Mouse (Mus musculus) heart, postnatal 0 days (tissue): ENCODE results near the gene Phlpp2. TPM values are rescaled to one million over a fixed set of nuclear protein-coding genes. Genes with fewer than 3 reads are reported as not detected.

Experiments
- ATAC-seq: fragments of 200-750 bp; cut with Nextera tagmentation; 2 replicates; pipeline ENCODE4 v1.8.0; 2017; ENCODE audit warnings: low read depth, moderate number of reproducible peaks, moderate library complexity; ENCODE audit not compliant: insufficient read depth
- DNase-seq: peaks from one replicate; pipeline ENCODE4 v3.0.0-alpha.2; 2016; ENCODE audit warnings: low spot score
- H3K27ac ChIP-seq: fragments of 300-500 bp; sonication (generic); 2 replicates; pipeline ENCODE4 v1.5.1; 2014; ENCODE audit warnings: low read depth, mild to moderate bottlenecking
- H3K27me3 ChIP-seq: fragments of 300-500 bp; sonication (generic); 2 replicates; pipeline ENCODE4 v1.6.1; 2014; ENCODE audit warnings: low read length, mixed read lengths; ENCODE audit not compliant: control insufficient read depth, insufficient read depth
- H3K36me3 ChIP-seq: fragments of 300-500 bp; sonication (generic); replicated peaks from 2 replicates; pipeline ENCODE4 v1.6.1; 2014; ENCODE audit warnings: low read length, mixed read lengths; ENCODE audit not compliant: control insufficient read depth, insufficient read depth
- H3K4me1 ChIP-seq: fragments of 300-500 bp; sonication (generic); 2 replicates; pipeline ENCODE4 v1.6.1; 2014; ENCODE audit warnings: antibody characterized with exemption; ENCODE audit not compliant: control insufficient read depth, insufficient read depth
- H3K4me2 ChIP-seq: fragments of 300-500 bp; sonication (generic); 2 replicates; pipeline ENCODE4 v1.6.1; 2014; ENCODE audit warnings: low read depth, mild to moderate bottlenecking, low read length, moderate library complexity
- H3K4me3 ChIP-seq: fragments of 300-500 bp; sonication (generic); 2 replicates; pipeline ENCODE4 v1.5.1; 2014; ENCODE audit warnings: low read depth, low read length
- H3K9ac ChIP-seq: fragments of 300-500 bp; sonication (generic); replicated peaks from 2 replicates; pipeline ENCODE4 v1.6.1; 2014; ENCODE audit warnings: low read depth, low read length, mixed read lengths
- H3K9me3 ChIP-seq: fragments of 300-500 bp; sonication (generic); replicated peaks from 2 replicates; pipeline ENCODE4 v1.6.1; 2016; ENCODE audit warnings: low read length; ENCODE audit not compliant: control insufficient read depth
- CTCF ChIP-seq: IDR thresholded peaks from 2 replicates; pipeline ENCODE4 v1.5.1; 2016; ENCODE audit warnings: antibody characterized with exemption, control low read depth, low read depth
- EP300 ChIP-seq: IDR thresholded peaks from 2 replicates; pipeline ENCODE4 v1.6.1; 2016; ENCODE audit warnings: antibody characterized with exemption, low read depth
- WGBS: fragments of 180-500 bp; shearing (Covaris S2); extraction: QIAGEN DNeasy Blood & Tissue Kit; methylation state at CpG from one replicate; pipeline ENCODE4 v1.1.7; 2014; 5-methylcytosine and 5-hydroxymethylcytosine counted together
- polyA plus RNA-seq: library from polyadenylated mRNA; unstranded; fragments of >200 nt; fragmentation: Nextera tagmentation; extraction: Ambion mirVana; gene quantifications from 2 replicates; pipeline ENCODE4 v1.2.1, GENCODE M21; 2015
- total RNA-seq: library from RNA; depleted of rRNA; stranded (reverse); fragments of >200 nt; gene quantifications from 2 replicates; pipeline ENCODE4 v1.2.3, GENCODE M21; 2014; ENCODE audit warnings: low replicate concordance

Phlpp2 gene
- total and polyA plus RNA-seq, 2 experiments from 2014 or later: 0.67 to 2.3 TPM

- H3K4me1 ChIP-seq: no peaks in the 10 kb centered on the region
These were observed 111.0 kb downstream of the Phlpp2 start for GRCm38 (mm10) chr8:109979339-109979738.

GRCm38 (mm10) chr8:109982386-109983105 is 114.2 kb downstream of the Phlpp2 start:
- Histone ChIP-seq H3K27ac (no peak overlapping the region), H3K4me2 (no peak overlapping the region), H3K4me3 (no peak overlapping the region), H3K9me3 (no peaks in the 10 kb centered on the region), H3K27me3 (no peaks in the 10 kb centered on the region), H3K36me3 (no peaks in the 10 kb centered on the region), H3K9ac (no peak overlapping the region), H3K4me1 (no peaks in the 10 kb centered on the region)
- WGBS: 69% methylated on average over 15 of the region's 15 CpGs
- DNase-seq (no peak), ATAC-seq (no peak)
- TF ChIP-seq EP300: no peak
- no peak for TF ChIP-seq CTCF

More at GRCm38 (mm10) chr8:109979339-109979738, 111.0 kb downstream of the Phlpp2 start:
- 73% methylated on average over 6 of the region's 6 CpGs for WGBS
- H3K4me2 ChIP-seq: no peak overlapping the region
- DNase-seq: no peak
- H3K9ac ChIP-seq: no peak overlapping the region
- TF ChIP-seq EP300 (no peak), CTCF (no peak)
- no peak overlapping the region for H3K27ac ChIP-seq
- no peaks in the 10 kb centered on the region for H3K36me3 ChIP-seq
- no peaks in the 10 kb centered on the region for H3K27me3 ChIP-seq
- no peak overlapping the region for H3K4me3 ChIP-seq
- H3K9me3 ChIP-seq: peaks cover 12% of the 10 kb centered on the region; the same call in 1 of the 2 replicates
- no peak for ATAC-seq

GRCm38 (mm10) chr8:109983944-109984343 is 115.6 kb downstream of the Phlpp2 start:
- Histone ChIP-seq H3K9ac (no peak overlapping the region), H3K4me2 (no peak overlapping the region), H3K36me3 (no peaks in the 10 kb centered on the region), H3K4me1 (no peaks in the 10 kb centered on the region), H3K9me3 (no peaks in the 10 kb centered on the region), H3K27me3 (no peaks in the 10 kb centered on the region), H3K27ac (no peak overlapping the region), H3K4me3 (no peak overlapping the region)
- TF ChIP-seq CTCF (no peak), EP300 (no peak)
- no peak for ATAC-seq
- WGBS: 19% methylated on average over 5 of the region's 5 CpGs
- no peak for DNase-seq

GRCm38 (mm10) chr8:109986384-109986783 is 118.0 kb downstream of the Phlpp2 start:
- Histone ChIP-seq H3K9me3 (no peaks in the 10 kb centered on the region), H3K36me3 (no peaks in the 10 kb centered on the region), H3K27ac (no peak overlapping the region), H3K9ac (no peak overlapping the region), H3K4me2 (no peak overlapping the region), H3K27me3 (no peaks in the 10 kb centered on the region), H3K4me1 (no peaks in the 10 kb centered on the region), H3K4me3 (no peak overlapping the region)
- DNase-seq (no peak), ATAC-seq (no peak)
- 55% methylated on average over 7 of the region's 7 CpGs for WGBS
- no peak for TF ChIP-seq EP300
- no peak for TF ChIP-seq CTCF

GRCm38 (mm10) chr8:109987776-109988175 is 119.4 kb downstream of the Phlpp2 start:
- H3K4me3 ChIP-seq: no peak overlapping the region
- H3K36me3 ChIP-seq: no peaks in the 10 kb centered on the region
- H3K27me3 ChIP-seq: no peaks in the 10 kb centered on the region
- TF ChIP-seq CTCF (no peak), EP300 (no peak)
- no peak for DNase-seq
- H3K27ac ChIP-seq: no peak overlapping the region
- no peaks in the 10 kb centered on the region for H3K9me3 ChIP-seq
- H3K9ac ChIP-seq: no peak overlapping the region
- H3K4me2 ChIP-seq: no peak overlapping the region
- H3K4me1 ChIP-seq: no peaks in the 10 kb centered on the region
- no peak for ATAC-seq
- WGBS: 55% methylated on average over 7 of the region's 7 CpGs

- H3K4me3 ChIP-seq: no peak overlapping the region
- no peaks in the 10 kb centered on the region for H3K9me3 ChIP-seq
- no peak for TF ChIP-seq EP300
- TF ChIP-seq CTCF: no peak
- no peak overlapping the region for H3K4me2 ChIP-seq
- H3K9ac ChIP-seq: no peak overlapping the region
- DNase-seq (no peak), ATAC-seq (no peak)
- no peaks in the 10 kb centered on the region for H3K27me3 ChIP-seq
- no peak overlapping the region for H3K27ac ChIP-seq
- H3K36me3 ChIP-seq: no peaks in the 10 kb centered on the region
- no peaks in the 10 kb centered on the region for H3K4me1 ChIP-seq
- 89% methylated on average over 8 of the region's 8 CpGs for WGBS
These were observed 120.8 kb downstream of the Phlpp2 start for GRCm38 (mm10) chr8:109989151-109989550.
